Mouse (Mus musculus) CH12.LX (cell line): ENCODE data around the gene Rcor2.

Experiments
- CTCF ChIP-seq, 2 experiments: IDR thresholded peaks in 1 of 2; conservative IDR thresholded peaks in 1 of 2; 2 replicates each; pipeline ENCODE4 v1.5.1; 2011 to 2012; ENCODE audit warnings: low read depth in 2 of 2, low read length in 2 of 2, improper control_type of control experiment in 1 of 2, inconsistent platforms in 1 of 2, mild to moderate bottlenecking in 1 of 2, moderate library complexity in 1 of 2
- POLR2A ChIP-seq: IDR thresholded peaks from 2 replicates; pipeline ENCODE4 v1.6.1; 2011; ENCODE audit warnings: low read depth, mild to moderate bottlenecking, improper control_type of control experiment, low read length
- POLR2AphosphoS2 ChIP-seq: IDR thresholded peaks from 2 replicates; pipeline ENCODE4 v1.6.1; 2011; ENCODE audit warnings: low read depth, low read length, improper control_type of control experiment
- USF2 ChIP-seq: conservative IDR thresholded peaks from 2 replicates; pipeline ENCODE4 v1.6.1; 2011; ENCODE audit warnings: low read depth, low read length, improper control_type of control experiment

DNA sequence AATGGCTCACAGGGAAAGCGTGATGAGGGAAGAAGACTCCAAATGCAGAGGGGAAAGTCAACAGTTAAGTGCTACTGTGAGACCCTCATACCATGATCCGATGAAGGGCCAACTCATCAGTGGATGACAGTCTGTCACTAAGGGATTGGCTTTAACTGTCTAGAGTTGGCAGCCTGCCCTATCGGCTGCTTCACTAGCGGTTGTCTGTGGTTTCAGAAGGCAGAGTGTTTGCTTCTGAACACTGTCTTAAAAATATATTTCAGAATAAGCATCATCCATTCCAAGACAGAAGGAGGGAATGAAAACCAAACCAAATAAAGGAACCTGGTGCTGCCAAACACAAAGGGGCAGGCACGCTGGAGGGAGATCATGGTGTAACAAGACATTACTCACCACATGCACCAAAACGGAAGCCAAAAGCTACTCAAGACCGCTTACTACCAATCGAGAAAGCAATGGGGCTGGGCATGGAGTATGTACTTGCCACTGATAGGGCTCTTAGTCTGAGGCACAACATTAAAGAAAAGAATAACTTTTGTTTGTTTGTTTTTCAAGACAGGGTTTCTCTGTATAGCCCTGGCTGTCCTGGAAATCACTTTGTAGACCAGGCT, 48.0 kb downstream of the Rcor2 start:
- no peak for TF ChIP-seq POLR2AphosphoS2
- no peak for TF ChIP-seq CTCF (conservative IDR thresholded peaks at IDR 0.05 in 1 of 2, IDR thresholded peaks at IDR 0.05 in 1 of 2; ENCODE audit: low read depth in 2 of 2, low read length in 2 of 2)
- TF ChIP-seq POLR2A: no peak
- TF ChIP-seq USF2: no peak
